Mouse (Mus musculus) C2C12 (cell line): ENCODE measurements around the gene Nedd9. TPM values are rescaled to one million over a fixed set of nuclear protein-coding genes. Genes with fewer than 3 reads are reported as not detected.

ENCODE experiments used
- H3K27me3 ChIP-seq: one replicate; pipeline ENCODE4 v1.6.1; 2011; ENCODE audit not compliant: control insufficient read depth, insufficient read depth, insufficient read length
- H3K36me3 ChIP-seq: one replicate; pipeline ENCODE4 v1.6.1; 2011; ENCODE audit not compliant: control insufficient read depth, insufficient read depth
- H3K4me3 ChIP-seq: one replicate; pipeline ENCODE4 v1.5.1; 2011; ENCODE audit warnings: mild to moderate bottlenecking, control low read depth; ENCODE audit not compliant: poor library complexity, insufficient read depth, severe bottlenecking
- H3K79me2 ChIP-seq: one replicate; pipeline ENCODE4 v1.6.1; 2011; ENCODE audit not compliant: control insufficient read depth, insufficient read depth
- H3K79me3 ChIP-seq: one replicate; pipeline ENCODE4 v1.6.1; 2011; ENCODE audit warnings: low read depth, control low read depth
- H3ac ChIP-seq: one replicate; pipeline ENCODE3; 2011; ENCODE audit warnings: low read depth; ENCODE audit not compliant: control insufficient read depth, insufficient read length
- CEBPB ChIP-seq: IDR thresholded peaks from one replicate; pipeline ENCODE4 v1.6.1; 2011; ENCODE audit warnings: low read depth, mild to moderate bottlenecking, control low read depth, moderate library complexity
- CTCF ChIP-seq: IDR thresholded peaks from one replicate; pipeline ENCODE4 v1.5.1; 2011; ENCODE audit not compliant: control insufficient read depth, insufficient read depth, insufficient read length
- FOSL1 ChIP-seq: IDR thresholded peaks from one replicate; pipeline ENCODE4 v1.8.0; 2011; ENCODE audit warnings: mild to moderate bottlenecking, low read length; ENCODE audit not compliant: poor library complexity, insufficient read depth, severe bottlenecking
- MAX ChIP-seq: IDR thresholded peaks from one replicate; pipeline ENCODE4 v1.6.1; 2011; ENCODE audit warnings: mild to moderate bottlenecking, control low read depth
- MYOD1 ChIP-seq: IDR thresholded peaks from one replicate; pipeline ENCODE4 v1.6.1; 2011; ENCODE audit warnings: low read depth; ENCODE audit not compliant: control insufficient read depth, insufficient read length
- MYOG ChIP-seq: IDR thresholded peaks from one replicate; pipeline ENCODE4 v1.6.1; 2011; ENCODE audit not compliant: control insufficient read depth, insufficient read length; ENCODE audit errors: extremely low read depth
- USF1 ChIP-seq: IDR thresholded peaks from one replicate; pipeline ENCODE4 v1.6.1; 2011; ENCODE audit warnings: low read depth, mild to moderate bottlenecking, control low read depth, moderate library complexity
- polyA plus RNA-seq: library from polyadenylated mRNA; unstranded; fragments of >200 nt; fragmentation: generic; extraction: Trizol; gene quantifications from one replicate; pipeline ENCODE4 v1.2.1, GENCODE M21; 2012; ENCODE audit warnings: missing spikeins

The Nedd9 gene
- polyA plus RNA-seq, 1 experiment: 6.7 TPM

DNA sequence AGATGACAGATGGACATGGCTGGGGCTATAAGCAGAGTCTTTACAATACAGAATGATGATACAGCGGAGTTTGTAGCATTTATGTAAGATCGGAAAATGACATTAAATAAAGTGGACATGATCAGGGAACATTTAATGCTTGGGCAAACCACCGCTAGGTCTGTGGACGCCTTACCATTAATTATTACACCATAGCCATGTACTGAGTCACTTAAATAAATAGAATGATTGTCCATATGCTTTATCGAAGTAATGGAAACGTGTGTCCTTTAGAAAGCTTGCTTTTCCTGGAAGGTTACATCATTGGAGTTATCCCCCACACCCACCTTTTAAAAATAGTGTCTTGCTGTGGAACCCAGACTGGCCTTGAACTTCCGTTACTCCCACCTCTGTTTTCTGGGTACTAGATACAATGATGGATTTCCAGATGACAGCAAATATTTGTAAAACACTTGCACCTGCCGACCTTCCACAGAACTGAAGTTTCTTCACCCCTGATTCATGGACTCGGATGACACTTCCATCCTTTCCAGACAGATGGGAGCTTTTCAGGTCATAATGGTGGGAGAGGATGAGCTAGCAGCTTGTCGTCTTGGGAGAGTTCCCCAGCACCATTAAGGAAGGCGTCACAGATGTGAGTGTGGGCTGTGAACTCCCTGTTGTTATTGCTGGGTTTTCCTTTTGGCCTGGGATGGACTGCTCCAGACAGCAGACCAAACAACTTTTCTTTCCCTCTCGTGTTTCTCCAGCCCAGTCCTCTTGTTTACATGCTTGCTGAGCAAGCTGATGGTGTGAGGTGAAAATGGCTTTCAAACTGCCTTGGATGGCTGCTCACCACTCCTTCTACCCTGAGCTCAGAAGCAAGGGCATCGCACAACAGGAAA lies 76.7 kb downstream of the Nedd9 start:
- TF ChIP-seq MAX (no peak), MYOG (no peak), CEBPB (no peak), FOSL1 (no peak), MYOD1 (no peak), USF1 (no peak), CTCF (no peak)
- H3K79me3 ChIP-seq: no peaks in the 10 kb centered on the region
- no peak overlapping the region for H3ac ChIP-seq
- no peaks in the 10 kb centered on the region for H3K36me3 ChIP-seq
- H3K4me3 ChIP-seq: no peak overlapping the region
- no peaks in the 10 kb centered on the region for H3K27me3 ChIP-seq
- no peaks in the 10 kb centered on the region for H3K79me2 ChIP-seq

DNA sequence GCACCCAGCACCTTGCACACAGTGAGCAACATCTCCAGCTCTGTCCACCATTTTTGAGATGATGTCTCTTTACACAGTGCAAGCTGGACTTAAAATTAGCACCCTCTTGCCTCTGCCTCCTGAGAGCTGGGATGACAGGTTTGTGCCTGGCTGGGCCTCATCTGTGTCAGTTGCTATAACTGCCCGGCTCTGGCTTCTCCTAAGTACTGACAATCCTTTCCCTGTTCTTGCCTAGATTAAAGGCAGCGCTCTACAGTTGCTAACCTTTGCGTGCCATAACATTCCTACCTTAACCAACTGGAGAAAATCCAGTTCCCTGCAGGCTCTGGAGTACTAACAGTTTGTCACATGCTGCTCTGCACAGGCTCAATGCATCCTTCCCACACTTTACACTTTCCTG lies 77.9 kb downstream of the Nedd9 start:
- Histone ChIP-seq H3K79me3 (no peaks in the 10 kb centered on the region), H3K4me3 (no peak overlapping the region), H3K79me2 (no peaks in the 10 kb centered on the region), H3K27me3 (no peaks in the 10 kb centered on the region), H3ac (no peak overlapping the region), H3K36me3 (no peaks in the 10 kb centered on the region)
- no peak for TF ChIP-seq CTCF
- TF ChIP-seq CEBPB: no peak

DNA sequence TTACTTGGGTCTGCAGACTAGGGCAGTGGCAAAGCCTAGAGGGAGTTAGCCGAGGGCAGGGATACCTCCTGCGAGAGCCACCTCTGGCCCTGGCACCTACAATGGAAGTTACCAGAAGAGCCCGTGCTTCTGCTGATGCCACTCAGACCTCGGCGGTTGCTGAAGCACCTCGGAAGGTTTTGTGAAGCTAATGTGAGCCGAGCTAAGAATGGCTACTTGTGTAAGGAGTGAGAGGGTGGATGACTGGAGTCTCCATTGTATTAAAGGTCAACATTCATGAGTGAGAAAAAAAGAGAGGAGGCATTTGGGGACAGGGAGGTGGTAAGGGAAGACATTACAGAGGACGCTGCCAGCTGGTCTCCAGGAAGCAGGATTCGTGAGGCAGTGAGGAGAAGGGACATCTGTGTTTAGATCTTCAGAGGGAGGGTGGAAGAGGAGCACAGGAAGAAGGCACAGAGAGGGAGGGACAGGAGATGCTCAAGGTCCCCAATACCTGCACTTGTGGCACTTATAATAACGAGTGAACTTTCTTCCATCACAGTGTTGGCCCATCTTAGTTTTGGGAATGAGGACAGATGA lies 78.7 kb downstream of the Nedd9 start:
- no peaks in the 10 kb centered on the region for H3K79me2 ChIP-seq
- TF ChIP-seq MYOG: no peak
- no peak for TF ChIP-seq CEBPB
- no peak for TF ChIP-seq USF1
- no peak for TF ChIP-seq CTCF
- no peak for TF ChIP-seq MYOD1
- no peak for TF ChIP-seq FOSL1
- TF ChIP-seq MAX: no peak
- no peak overlapping the region for H3ac ChIP-seq
- H3K79me3 ChIP-seq: no peaks in the 10 kb centered on the region
- no peaks in the 10 kb centered on the region for H3K36me3 ChIP-seq
- no peak overlapping the region for H3K4me3 ChIP-seq
- no peaks in the 10 kb centered on the region for H3K27me3 ChIP-seq

DNA sequence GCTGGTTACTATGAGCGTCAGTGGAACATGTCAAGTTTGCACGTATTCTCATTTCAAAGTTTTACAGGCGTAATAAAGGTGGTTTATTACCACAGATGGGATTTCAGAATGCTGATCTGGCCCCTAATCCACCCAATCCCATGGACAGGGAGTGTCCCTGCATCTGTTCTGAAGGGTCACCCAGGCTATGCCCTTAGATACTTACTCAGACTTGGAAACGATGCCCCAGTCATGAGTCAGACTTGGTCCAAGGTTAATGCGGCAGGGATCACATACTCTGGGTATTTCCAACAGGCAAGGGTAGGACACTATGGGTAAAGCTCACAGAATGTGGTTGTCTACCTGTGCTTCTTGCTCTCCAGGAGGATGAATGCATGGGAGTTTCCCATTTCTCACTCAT lies 82.2 kb downstream of the Nedd9 start:
- Histone ChIP-seq H3K79me2 (no peaks in the 10 kb centered on the region), H3K36me3 (no peaks in the 10 kb centered on the region), H3ac (no peak overlapping the region), H3K27me3 (no peaks in the 10 kb centered on the region), H3K4me3 (no peak overlapping the region), H3K79me3 (no peaks in the 10 kb centered on the region)
- no peak for TF ChIP-seq CEBPB
- TF ChIP-seq FOSL1: peak; percentile 37
- TF ChIP-seq MYOD1: peak; percentile 94

DNA sequence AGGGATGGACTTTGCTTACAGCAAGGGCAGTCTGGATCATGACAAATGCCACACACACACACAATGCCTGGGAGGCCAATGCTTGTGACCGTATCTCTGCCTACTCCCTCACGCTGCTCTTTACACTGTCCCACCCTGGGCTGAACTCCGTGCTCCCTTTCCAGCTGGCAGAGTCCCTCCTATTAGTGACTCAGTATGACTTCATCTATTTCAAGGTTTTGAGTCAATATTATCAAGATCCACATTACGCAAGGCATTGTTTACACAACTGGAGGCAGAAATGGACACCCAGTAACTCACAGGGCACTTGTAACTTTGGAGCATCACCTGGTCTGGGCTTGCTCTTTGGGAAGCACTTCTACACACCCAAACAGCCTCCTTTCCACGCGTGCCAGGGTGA lies 83.3 kb downstream of the Nedd9 start:
- Histone ChIP-seq H3K79me2 (no peaks in the 10 kb centered on the region), H3K4me3 (no peak overlapping the region), H3ac (no peak overlapping the region), H3K79me3 (no peaks in the 10 kb centered on the region), H3K36me3 (no peaks in the 10 kb centered on the region), H3K27me3 (no peaks in the 10 kb centered on the region)
- TF ChIP-seq USF1 (no peak), MYOD1 (peak; percentile 81), CEBPB (peak; percentile 98), MAX (no peak), FOSL1 (peak; percentile 91)

DNA sequence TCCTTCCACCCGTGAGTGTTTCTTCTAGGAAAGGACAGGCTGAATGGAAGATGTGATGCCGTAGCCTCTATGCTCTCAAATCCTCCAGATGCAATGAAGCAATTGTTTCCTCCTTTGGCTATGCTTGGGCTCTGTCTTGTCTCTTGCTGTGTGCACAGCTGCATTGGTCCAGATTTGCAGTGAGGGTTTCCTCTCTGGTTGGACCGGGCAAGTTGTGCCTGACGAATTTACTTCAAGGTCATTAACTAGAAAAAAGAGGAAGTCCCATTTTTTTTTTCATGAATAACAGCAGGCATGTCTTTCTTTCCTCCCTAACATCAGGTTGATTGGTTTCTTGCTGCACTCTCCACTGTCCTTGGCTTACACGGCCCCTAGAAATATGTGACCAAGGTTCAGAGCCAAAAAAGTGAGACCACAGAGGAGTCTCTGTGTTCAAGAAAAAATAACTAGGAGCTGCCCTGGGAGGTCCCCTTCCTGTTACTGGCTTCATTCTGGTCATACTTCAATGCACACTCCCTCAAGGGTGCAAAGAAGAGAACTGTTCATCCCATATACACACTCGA lies 84.6 kb downstream of the Nedd9 start:
- Histone ChIP-seq H3K4me3 (no peak overlapping the region), H3K79me3 (no peaks in the 10 kb centered on the region), H3K79me2 (no peaks in the 10 kb centered on the region), H3K27me3 (no peaks in the 10 kb centered on the region), H3ac (no peak overlapping the region), H3K36me3 (no peaks in the 10 kb centered on the region)
- no peak for TF ChIP-seq CEBPB
- no peak for TF ChIP-seq USF1
- no peak for TF ChIP-seq MAX
- TF ChIP-seq MYOD1: no peak
- no peak for TF ChIP-seq FOSL1
- TF ChIP-seq CTCF: no peak
